Mouse (Mus musculus): Measurements from ENCODE around the gene Ostc. TPM values are rescaled to one million over a fixed set of nuclear protein-coding genes. Genes with fewer than 3 reads are reported as not detected.

Gene Ostc
- polyA plus RNA-seq, 1 experiment from 2014 or later: 454 TPM

DNA sequence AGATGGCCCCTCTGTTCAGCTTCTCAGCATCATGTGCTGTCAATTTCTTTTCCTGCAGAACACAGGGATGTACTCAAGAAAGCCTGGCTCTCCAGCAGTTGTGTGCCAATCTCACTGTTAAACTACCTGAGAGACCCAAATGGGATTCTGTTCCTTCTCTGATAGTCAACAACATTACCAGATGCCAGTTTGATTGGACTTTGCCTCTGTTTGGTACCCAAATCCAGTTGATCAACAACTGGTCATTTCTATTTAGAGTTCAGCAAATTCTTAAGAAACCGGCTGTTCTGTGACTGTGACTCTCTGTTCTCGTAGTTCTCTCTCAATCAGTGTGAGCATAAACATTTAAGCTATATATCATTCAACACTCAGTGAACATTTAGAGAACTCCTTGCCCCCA is 28.0 kb downstream of the Ostc start:
- H3K4me2 ChIP-seq (ENCODE audit: low read depth, low read length): no peak overlapping the region
- no peaks in the 10 kb centered on the region for H3K27me3 ChIP-seq (replicated peaks; ENCODE audit: control insufficient read depth, insufficient read depth, low read length)
- no peak for DNase-seq (ENCODE audit: low spot score)
- no peaks in the 10 kb centered on the region for H3K4me1 ChIP-seq (ENCODE audit: control insufficient read depth, insufficient read depth, low read length)
- H3K9ac ChIP-seq (ENCODE audit: low read depth, low read length): no peak overlapping the region
- 90% methylated on average over 2 of the region's 2 CpGs for WGBS
- H3K9me3 ChIP-seq (ENCODE audit: control insufficient read depth, low read length): no peaks in the 10 kb centered on the region
- H3K36me3 ChIP-seq (ENCODE audit: control insufficient read depth, insufficient read depth, low read length): no peaks in the 10 kb centered on the region
- H3K27ac ChIP-seq (replicated peaks; ENCODE audit: low read depth, low read length): no peak overlapping the region
- H3K4me3 ChIP-seq (ENCODE audit: low read depth, low read length): no peak overlapping the region
- no peak for ATAC-seq (ENCODE audit: low read depth)

DNA sequence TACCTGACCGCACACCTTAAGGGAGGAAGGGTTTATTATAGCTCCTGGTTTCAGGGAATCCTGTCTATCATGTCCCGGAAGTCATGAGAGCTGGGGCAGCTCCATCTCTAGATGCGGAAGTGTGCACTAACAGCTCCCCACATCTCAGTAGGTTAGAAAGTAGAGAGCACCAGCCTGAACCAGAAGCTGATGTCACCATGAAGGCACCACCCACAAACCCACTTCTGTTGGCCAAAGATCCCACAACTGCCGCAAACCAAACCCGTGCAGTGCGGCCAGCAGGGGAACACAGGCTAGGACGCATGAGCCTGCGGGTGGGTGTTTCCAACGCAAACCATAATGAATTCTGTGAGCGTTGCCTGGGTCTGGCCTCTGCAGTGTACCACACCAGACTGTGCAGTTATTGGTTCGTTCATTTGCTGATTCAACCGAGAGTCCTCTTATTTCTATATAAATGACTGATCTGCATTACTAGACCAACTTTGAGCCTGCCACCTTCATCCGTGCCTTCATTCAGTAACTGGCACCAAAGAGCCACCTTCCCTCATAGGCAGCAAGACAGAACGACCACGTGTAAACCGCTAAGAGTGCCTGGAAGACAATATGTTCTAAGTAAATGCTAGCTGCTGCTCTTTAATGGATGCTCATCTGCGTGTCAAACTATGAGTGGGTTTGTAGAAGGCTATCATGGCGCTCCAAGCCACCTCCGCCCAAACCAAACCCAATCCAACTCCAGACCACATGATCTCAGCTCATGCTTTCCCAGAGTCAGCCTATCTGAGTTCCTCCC is 31.4 kb downstream of the Ostc start:
- H3K9me3 ChIP-seq (ENCODE audit: control insufficient read depth, low read length): no peaks in the 10 kb centered on the region
- ATAC-seq (ENCODE audit: low read depth) (no peak), DNase-seq (ENCODE audit: low spot score) (no peak)
- H3K4me2 ChIP-seq (ENCODE audit: low read depth, low read length): no peak overlapping the region
- H3K27ac ChIP-seq (replicated peaks; ENCODE audit: low read depth, low read length): no peak overlapping the region
- no peaks in the 10 kb centered on the region for H3K36me3 ChIP-seq (ENCODE audit: control insufficient read depth, insufficient read depth, low read length)
- no peak overlapping the region for H3K4me3 ChIP-seq (ENCODE audit: low read depth, low read length)
- 95% methylated on average over 19 of the region's 19 CpGs for WGBS
- H3K27me3 ChIP-seq (replicated peaks; ENCODE audit: control insufficient read depth, insufficient read depth, low read length): no peaks in the 10 kb centered on the region
- no peaks in the 10 kb centered on the region for H3K4me1 ChIP-seq (ENCODE audit: control insufficient read depth, insufficient read depth, low read length)
- no peak overlapping the region for H3K9ac ChIP-seq (ENCODE audit: low read depth, low read length)

DNA sequence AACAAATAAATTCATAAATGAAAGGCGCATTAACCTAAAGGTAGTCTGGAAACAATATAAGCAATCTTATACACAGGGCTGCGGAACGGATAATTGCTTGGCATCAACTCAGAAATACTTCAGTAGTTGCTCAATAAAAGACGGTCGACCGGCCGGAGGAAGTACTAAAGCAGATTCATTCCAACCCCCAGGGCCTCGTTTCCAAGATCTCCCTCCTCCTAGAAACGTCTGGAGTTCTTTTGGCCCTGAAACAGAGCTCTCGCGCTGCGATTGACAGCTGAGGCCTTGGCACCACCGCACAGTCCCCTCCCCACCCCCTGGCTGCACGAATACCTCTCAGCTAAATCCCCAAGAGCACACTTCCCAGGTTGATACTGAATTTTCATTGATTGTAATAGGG is 38.0 kb downstream of the Ostc start:
- no peaks in the 10 kb centered on the region for H3K36me3 ChIP-seq (ENCODE audit: control insufficient read depth, insufficient read depth, low read length)
- no peak overlapping the region for H3K4me3 ChIP-seq (ENCODE audit: low read depth, low read length)
- no peak overlapping the region; the same call in 1 of the 2 replicates for H3K27ac ChIP-seq (replicated peaks; ENCODE audit: low read depth, low read length)
- no peaks in the 10 kb centered on the region for H3K9me3 ChIP-seq (ENCODE audit: control insufficient read depth, low read length)
- H3K9ac ChIP-seq (ENCODE audit: low read depth, low read length): no peak overlapping the region
- peak; percentile 78 for DNase-seq (ENCODE audit: low spot score)
- H3K27me3 ChIP-seq (replicated peaks; ENCODE audit: control insufficient read depth, insufficient read depth, low read length): no peaks in the 10 kb centered on the region
- no peaks in the 10 kb centered on the region for H3K4me1 ChIP-seq (ENCODE audit: control insufficient read depth, insufficient read depth, low read length)
- no peak for ATAC-seq (ENCODE audit: low read depth)
- WGBS: 34% methylated on average over 14 of the region's 14 CpGs
- H3K4me2 ChIP-seq (ENCODE audit: low read depth, low read length): no peak overlapping the region

DNA sequence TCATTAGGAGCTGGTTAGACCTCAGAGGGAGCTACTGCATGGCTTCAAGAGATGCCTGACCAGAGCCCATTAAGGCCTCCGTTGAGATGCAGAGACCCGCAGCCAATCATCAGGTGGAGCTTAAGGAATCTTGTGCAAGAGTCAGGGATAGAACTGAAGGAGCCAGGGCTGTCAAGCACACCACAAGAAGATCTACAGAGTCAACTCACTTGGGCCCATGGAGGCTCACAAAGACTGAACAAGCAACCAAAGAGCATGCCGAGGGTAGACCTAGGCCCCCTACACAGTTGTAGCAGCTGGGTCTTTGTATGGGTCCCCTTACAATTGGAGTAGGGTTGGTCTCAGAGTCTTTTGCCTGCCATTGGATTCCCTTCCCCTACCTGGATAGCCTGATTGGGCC is 46.7 kb downstream of the Ostc start:
- no peak for ATAC-seq (ENCODE audit: low read depth)
- no peak for DNase-seq (ENCODE audit: low spot score)
- H3K9ac ChIP-seq (ENCODE audit: low read depth, low read length): no peak overlapping the region
- no peak overlapping the region for H3K27ac ChIP-seq (replicated peaks; ENCODE audit: low read depth, low read length)
- no peak overlapping the region for H3K4me3 ChIP-seq (ENCODE audit: low read depth, low read length)
- no peaks in the 10 kb centered on the region for H3K9me3 ChIP-seq (ENCODE audit: control insufficient read depth, low read length)
- H3K4me1 ChIP-seq (ENCODE audit: control insufficient read depth, insufficient read depth, low read length): no peaks in the 10 kb centered on the region
- no peaks in the 10 kb centered on the region for H3K27me3 ChIP-seq (replicated peaks; ENCODE audit: control insufficient read depth, insufficient read depth, low read length)
- WGBS: 94% methylated on average over 3 of the region's 3 CpGs
- no peak overlapping the region for H3K4me2 ChIP-seq (ENCODE audit: low read depth, low read length)
- no peaks in the 10 kb centered on the region for H3K36me3 ChIP-seq (ENCODE audit: control insufficient read depth, insufficient read depth, low read length)

DNA sequence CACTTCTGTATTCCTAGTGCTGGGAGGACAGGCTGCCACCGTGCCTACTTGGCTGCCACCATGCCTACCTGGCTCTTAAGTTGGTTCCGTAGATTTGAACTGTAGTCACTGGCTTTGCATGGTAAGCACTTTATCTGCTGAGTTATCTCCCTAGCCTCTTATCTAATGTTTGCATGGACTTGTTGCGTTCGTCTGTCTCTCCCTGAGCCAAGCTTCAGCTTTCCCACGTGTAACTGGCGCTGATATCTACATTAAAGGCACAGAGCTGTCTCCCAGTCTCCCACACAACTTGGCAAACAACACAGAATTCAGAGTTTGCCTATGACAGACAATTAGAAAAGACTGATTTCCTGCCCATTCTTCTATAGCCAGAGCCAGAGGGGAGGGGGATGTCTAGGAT is 48.6 kb downstream of the Ostc start:
- WGBS: 85% methylated on average over 6 of the region's 6 CpGs
- H3K4me3 ChIP-seq (ENCODE audit: low read depth, low read length): no peak overlapping the region
- no peak overlapping the region for H3K9ac ChIP-seq (ENCODE audit: low read depth, low read length)
- no peaks in the 10 kb centered on the region for H3K4me1 ChIP-seq (ENCODE audit: control insufficient read depth, insufficient read depth, low read length)
- no peaks in the 10 kb centered on the region for H3K36me3 ChIP-seq (ENCODE audit: control insufficient read depth, insufficient read depth, low read length)
- DNase-seq (ENCODE audit: low spot score): no peak
- ATAC-seq (ENCODE audit: low read depth): no peak
- H3K27ac ChIP-seq (replicated peaks; ENCODE audit: low read depth, low read length): no peak overlapping the region
- H3K9me3 ChIP-seq (ENCODE audit: control insufficient read depth, low read length): no peaks in the 10 kb centered on the region
- no peaks in the 10 kb centered on the region for H3K27me3 ChIP-seq (replicated peaks; ENCODE audit: control insufficient read depth, insufficient read depth, low read length)
- H3K4me2 ChIP-seq (ENCODE audit: low read depth, low read length): no peak overlapping the region

DNA sequence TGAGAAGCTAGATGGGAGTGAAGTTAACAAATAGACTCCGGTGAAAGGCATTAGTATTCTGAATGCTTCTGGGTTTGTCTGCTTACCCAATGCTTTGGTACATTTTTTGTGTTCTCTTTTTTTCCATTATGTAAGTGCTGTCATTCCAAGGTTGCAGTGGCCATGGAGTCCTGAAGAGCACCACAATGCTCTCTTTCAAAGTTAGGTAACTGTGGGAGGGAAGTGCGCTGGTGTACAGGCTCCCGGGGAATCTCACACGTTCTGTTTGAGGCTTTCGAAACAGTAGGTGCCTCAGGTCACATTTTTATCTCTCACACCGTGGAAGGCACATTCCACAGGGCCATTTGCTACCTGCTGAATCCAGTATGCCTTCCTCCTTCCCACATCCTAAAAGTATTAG is 59.7 kb downstream of the Ostc start:
- Histone ChIP-seq H3K36me3 (ENCODE audit: control insufficient read depth, insufficient read depth, low read length) (no peaks in the 10 kb centered on the region), H3K9me3 (ENCODE audit: control insufficient read depth, low read length) (no peaks in the 10 kb centered on the region), H3K9ac (ENCODE audit: low read depth, low read length) (no peak overlapping the region), H3K4me2 (ENCODE audit: low read depth, low read length) (no peak overlapping the region), H3K27ac (replicated peaks; ENCODE audit: low read depth, low read length) (no peak overlapping the region), H3K4me3 (ENCODE audit: low read depth, low read length) (no peak overlapping the region), H3K27me3 (replicated peaks; ENCODE audit: control insufficient read depth, insufficient read depth, low read length) (no peaks in the 10 kb centered on the region), H3K4me1 (ENCODE audit: control insufficient read depth, insufficient read depth, low read length) (peaks cover 21% of the 10 kb centered on the region)
- DNase-seq (ENCODE audit: low spot score) (no peak), ATAC-seq (ENCODE audit: low read depth) (no peak)
- 32% methylated on average over 6 of the region's 6 CpGs for WGBS

DNA sequence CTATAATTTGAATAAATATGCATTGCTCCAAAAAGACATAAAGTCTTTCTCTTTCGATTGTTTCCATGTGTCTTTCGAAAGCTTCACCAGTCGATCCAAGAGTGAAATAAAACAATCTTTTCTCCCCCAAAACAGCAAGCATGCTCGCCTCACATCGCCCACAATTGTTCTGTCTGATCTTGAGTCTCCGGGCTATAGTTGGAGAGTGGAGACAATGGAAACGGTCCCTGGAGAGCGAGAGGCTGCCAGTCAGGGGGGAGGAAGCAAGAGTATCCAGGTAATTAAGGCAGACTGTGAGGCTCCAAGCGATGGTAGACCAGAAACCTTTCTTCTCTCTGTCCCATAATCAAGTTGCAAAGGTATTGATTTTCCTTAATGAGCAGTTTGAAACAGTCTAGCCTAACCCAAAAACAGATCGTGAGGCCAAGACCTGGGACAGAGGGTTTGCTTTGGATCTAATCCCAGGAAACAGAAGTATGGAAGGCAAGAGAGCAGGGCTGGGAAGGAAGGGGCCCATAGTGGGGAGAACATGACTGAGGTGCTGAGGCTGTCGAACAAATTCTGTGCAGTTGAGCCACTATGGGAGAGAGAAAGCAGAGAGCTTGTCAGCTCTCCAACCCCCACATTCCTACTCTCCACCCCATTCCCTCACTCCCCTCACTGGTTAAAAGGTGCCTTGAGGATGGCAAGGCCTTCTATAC is 63.0 kb downstream of the Ostc start:
- peak overlapping the region; percentile 11; the same call in 1 of the 2 replicates for H3K4me2 ChIP-seq (ENCODE audit: low read depth, low read length)
- H3K36me3 ChIP-seq (ENCODE audit: control insufficient read depth, insufficient read depth, low read length): no peaks in the 10 kb centered on the region
- H3K9ac ChIP-seq (ENCODE audit: low read depth, low read length): no peak overlapping the region
- DNase-seq (ENCODE audit: low spot score): peak; percentile 78
- peak overlapping the region; percentile 46 for H3K27ac ChIP-seq (replicated peaks; ENCODE audit: low read depth, low read length)
- WGBS: 51% methylated on average over 11 of the region's 11 CpGs
- no peak overlapping the region for H3K4me3 ChIP-seq (ENCODE audit: low read depth, low read length)
- peaks cover 21% of the 10 kb centered on the region for H3K4me1 ChIP-seq (ENCODE audit: control insufficient read depth, insufficient read depth, low read length)
- peak; percentile 77 for ATAC-seq (ENCODE audit: low read depth)
- no peaks in the 10 kb centered on the region for H3K27me3 ChIP-seq (replicated peaks; ENCODE audit: control insufficient read depth, insufficient read depth, low read length)
- no peaks in the 10 kb centered on the region for H3K9me3 ChIP-seq (ENCODE audit: control insufficient read depth, low read length)

Measured in embryonic facial prominence, embryonic 14.5 days (tissue).